9 mouse cellular contexts compared by ENCODE assay signal in the genomic region with DNA sequence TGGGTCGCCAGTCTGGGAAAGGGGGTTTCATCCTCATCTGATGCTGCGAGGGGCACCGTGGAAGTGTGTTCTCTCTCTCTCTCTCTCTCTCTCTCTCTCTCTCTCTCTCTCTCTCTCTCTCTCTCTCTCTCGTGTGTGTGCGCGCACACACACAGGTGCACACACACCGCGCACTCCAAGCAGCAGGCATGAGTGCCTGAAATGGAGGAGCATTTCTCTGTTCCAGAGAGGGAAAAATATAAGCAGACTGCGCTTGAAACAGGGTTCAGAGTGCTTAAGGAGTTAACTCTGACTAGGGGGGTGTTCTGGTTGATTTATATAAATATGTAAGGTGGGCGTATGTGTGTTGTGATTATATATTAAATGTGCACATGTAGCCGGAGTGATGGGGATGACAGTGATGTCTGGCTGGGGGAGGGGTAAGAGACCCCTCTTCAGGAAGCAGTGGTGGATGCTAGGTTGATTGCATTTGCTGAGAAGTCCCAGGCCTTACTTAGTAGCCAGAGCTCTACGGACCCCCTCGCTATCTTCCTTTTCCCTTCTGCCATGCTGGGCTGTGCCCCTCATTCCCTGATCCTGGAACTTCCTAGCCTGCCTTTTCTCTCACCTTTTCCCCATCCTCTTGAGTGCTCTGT. TPM values are rescaled to one million over a fixed set of nuclear protein-coding genes. Genes with fewer than 3 reads are reported as not detected.
DNase-seq lines count a peak whose midpoint lies in the region; ATAC-seq and TF ChIP-seq lines count a peak whose summit lies in the region.
"Had no signal": no experiment of that assay in that cellular context is flagged by ENCODE, and none has a peak within 500 bp of the region (broad histone marks: within the 10 kb centered on the region; RNA-seq: fewer than 3 reads in every experiment).

No protein-coding gene starts in this region.

- DNase-seq in cerebellum, adult 2 months = no peak
- DNase-seq in cerebellum, adult 9-11 months = no peak
- DNase-seq in lung, embryonic 14.5 days = no peak
- no peak for DNase-seq in lung, postnatal 36 days
- no peak for DNase-seq in adrenal gland, adult (ENCODE audit: inconsistent age in 2 of 2, low spot score in 1 of 2)

- H3K4me1 ChIP-seq in cerebellum, adult 2 months (ENCODE audit: control insufficient read depth, insufficient read depth, low read length) = no peaks in the 10 kb centered on the region
- no peaks in the 10 kb centered on the region for H3K4me1 ChIP-seq in lung, embryonic 14.5 days (ENCODE audit: insufficient read depth)
- H3K4me1 ChIP-seq in intestine, embryonic 15.5 days (replicated peaks) = no peaks in the 10 kb centered on the region
- H3K4me1 ChIP-seq in stomach, embryonic 14.5 days (ENCODE audit: control insufficient read depth, insufficient read depth, low read length) = no peaks in the 10 kb centered on the region
- H3K4me1 ChIP-seq: megakaryocyte, embryonic 14.5 days had no signal

- H3K4me2 ChIP-seq in lung, embryonic 14.5 days = peak overlapping the region; percentile 40; the same call in 1 of the 2 replicates
- H3K4me2 ChIP-seq in intestine, embryonic 15.5 days (replicated peaks) = peak overlapping the region; percentile 41; the same call in 1 of the 2 replicates
- H3K4me2 ChIP-seq in stomach, embryonic 14.5 days (replicated peaks; ENCODE audit: low read depth, low read length) = peak overlapping the region; percentile 33

- H3K9me3 ChIP-seq in lung, embryonic 14.5 days (ENCODE audit: low read depth, low read length) = no peaks in the 10 kb centered on the region
- H3K9me3 ChIP-seq in intestine, embryonic 15.5 days = no peaks in the 10 kb centered on the region
- no peaks in the 10 kb centered on the region for H3K9me3 ChIP-seq in stomach, embryonic 14.5 days (ENCODE audit: control insufficient read depth, low read depth, low read length)

- WGBS in cerebellum, adult 2 months = 38% methylated on average over 13 of the region's 13 CpGs
- WGBS in lung, embryonic 14.5 days = 37% methylated on average over 13 of the region's 13 CpGs
- WGBS in intestine, embryonic 15.5 days = 40% methylated on average over 13 of the region's 13 CpGs
- 30% methylated on average over 13 of the region's 13 CpGs for WGBS in stomach, embryonic 14.5 days

- no peak for TF ChIP-seq POLR2A in cerebellum, adult 2 months (IDR thresholded peaks at IDR 0.05; ENCODE audit: borderline replicate concordance, insufficient read depth, low read length)

- no peaks in the 10 kb centered on the region for H3K36me3 ChIP-seq in lung, embryonic 14.5 days (ENCODE audit: insufficient read depth)
- no peaks in the 10 kb centered on the region for H3K36me3 ChIP-seq in intestine, embryonic 15.5 days
- no peaks in the 10 kb centered on the region for H3K36me3 ChIP-seq in stomach, embryonic 14.5 days (ENCODE audit: control insufficient read depth, insufficient read depth, low read length)

- peak overlapping the region; percentile 32 for H3K4me3 ChIP-seq in cerebellum, adult 2 months (replicated peaks; ENCODE audit: insufficient read depth, low read depth, low read length)
- H3K4me3 ChIP-seq in lung, embryonic 14.5 days (ENCODE audit: low read depth, low read length) = no peak overlapping the region
- H3K4me3 ChIP-seq in intestine, embryonic 15.5 days (replicated peaks) = no peak overlapping the region
- no peak overlapping the region for H3K4me3 ChIP-seq in stomach, embryonic 14.5 days (ENCODE audit: low read depth, low read length)

- H3K9ac ChIP-seq in lung, embryonic 14.5 days = no peak overlapping the region
- no peak overlapping the region for H3K9ac ChIP-seq in intestine, embryonic 15.5 days
- no peak overlapping the region for H3K9ac ChIP-seq in stomach, embryonic 14.5 days (replicated peaks; ENCODE audit: low read depth, low read length)

- H3K27ac ChIP-seq in cerebellum, adult 2 months (ENCODE audit: insufficient read depth, low read length) = no peak overlapping the region
- H3K27ac ChIP-seq in lung, embryonic 14.5 days (ENCODE audit: low read depth) = no peak overlapping the region
- H3K27ac ChIP-seq in intestine, embryonic 15.5 days = no peak overlapping the region
- no peak overlapping the region for H3K27ac ChIP-seq in stomach, embryonic 14.5 days (ENCODE audit: low read length)

- no peaks in the 10 kb centered on the region; the same call in 1 of the 2 replicates for H3K27me3 ChIP-seq in cerebellum, adult 2 months (ENCODE audit: control insufficient read depth, insufficient read depth, low read length)
- 0 out of 2 replicates have a peak, but pooled peaks cover 5% of the 10 kb centered on the region for H3K27me3 ChIP-seq in lung, embryonic 14.5 days (ENCODE audit: insufficient read depth, low read length)
- H3K27me3 ChIP-seq in intestine, embryonic 15.5 days (replicated peaks) = no peaks in the 10 kb centered on the region
- H3K27me3 ChIP-seq in stomach, embryonic 14.5 days (ENCODE audit: control insufficient read depth, insufficient read depth, low read length) = 0 out of 2 replicates have a peak, but pooled peaks cover 4% of the 10 kb centered on the region

- no peak for ATAC-seq in lung, embryonic 14.5 days (ENCODE audit: insufficient read depth)
- no peak for ATAC-seq in intestine, embryonic 15.5 days
- ATAC-seq in stomach, embryonic 14.5 days (ENCODE audit: insufficient number of reproducible peaks, insufficient read depth, low FRiP score, low read depth) = no peak
- no peak for ATAC-seq in granulocyte monocyte progenitor cell, adult 5-6 weeks (replicated peaks; ENCODE audit: poor library complexity, severe bottlenecking)

- no peak for TF ChIP-seq CTCF in cerebellum, adult 2 months (IDR thresholded peaks at IDR 0.05; ENCODE audit: borderline replicate concordance, insufficient read depth, low read depth, low read length)
- TF ChIP-seq CTCF in lung, embryonic 14.5 days (IDR thresholded peaks at IDR 0.05; ENCODE audit: low read depth) = no peak

RNA-seq across cellular contexts. Expression of a gene that starts 1.2 kb away (rescaled TPM):
- polyA plus RNA-seq in cerebellum, adult 2 months (2012; rRNA removed) = 135 and 150 TPM in 2 replicates
- polyA plus RNA-seq in lung, embryonic 14.5 days (2014; fragmentation: Nextera tagmentation; extraction: Ambion mirVana) = 0.29 and 0.37 TPM in 2 replicates
- polyA plus RNA-seq in intestine, embryonic 15.5 days (2015; fragmentation: Nextera tagmentation; extraction: Ambion mirVana) = 1.3 and 1.6 TPM in 2 replicates
- 2.9 and 3.2 TPM in 2 replicates for polyA plus RNA-seq in stomach, embryonic 14.5 days (2014; fragmentation: Nextera tagmentation; extraction: Ambion mirVana)
- not detected in 2 replicates for total RNA-seq in granulocyte monocyte progenitor cell, adult 5-6 weeks (2014; fragmentation: Nextera tagmentation)
- total RNA-seq in granulocyte monocyte progenitor cell, adult 5-6 weeks (2017) = not detected in 2 replicates

Comparison
In these comparisons a context has a peak if more than half of its experiments do, and no peak if none do; other contexts are left out.
1. RNA of a gene that starts 1.2 kb away (polyA plus RNA-seq): 135 to 150 TPM in cerebellum, adult 2 months; 2.9 to 3.2 TPM in stomach, embryonic 14.5 days, 1.3 to 1.6 TPM in intestine, embryonic 15.5 days and 0.29 to 0.37 TPM in lung, embryonic 14.5 days; every median in the first group is over 10 times any median in the second.
2. Peak in every context shown above with its lines, with median percentiles within 50 percentile points of each other: H3K4me2 ChIP-seq.